Mouse (Mus musculus) frontal cortex, postnatal 10 days (tissue): Measurements from ENCODE around the gene Fgr.
A peak's percentile ranks its signal among the peaks of the same experiment; 100 is the strongest.
"Not testable (repeated sequence)": the region's sequence is repeated elsewhere in the genome, so short reads cannot be mapped to it uniquely, and the experiment has no call there.

Experiments
- DNase-seq, 2 experiments: peaks; one replicate each; pipeline ENCODE4 v3.0.0; 2022; ENCODE audit warnings: low spot score in 2 of 2, mixed read lengths in 1 of 2

Gene Fgr

GRCm38 (mm10) chr4:132973814-132974398, at the start of gene Fgr:
TSS of gene Fgr (plus strand) at chr4:132974095.
- DNase-seq, result no peak

GRCm38 (mm10) chr4:132926520-132926919, 47.4 kb upstream of the Fgr start:
- DNase-seq, result not testable (repeated sequence)

- DNase-seq, result no peak
Measured at GRCm38 (mm10) chr4:132930784-132931183, 43.1 kb upstream of the Fgr start.

GRCm38 (mm10) chr4:132932752-132933404, 41.0 kb upstream of the Fgr start:
- DNase-seq, result no peak

DNA sequence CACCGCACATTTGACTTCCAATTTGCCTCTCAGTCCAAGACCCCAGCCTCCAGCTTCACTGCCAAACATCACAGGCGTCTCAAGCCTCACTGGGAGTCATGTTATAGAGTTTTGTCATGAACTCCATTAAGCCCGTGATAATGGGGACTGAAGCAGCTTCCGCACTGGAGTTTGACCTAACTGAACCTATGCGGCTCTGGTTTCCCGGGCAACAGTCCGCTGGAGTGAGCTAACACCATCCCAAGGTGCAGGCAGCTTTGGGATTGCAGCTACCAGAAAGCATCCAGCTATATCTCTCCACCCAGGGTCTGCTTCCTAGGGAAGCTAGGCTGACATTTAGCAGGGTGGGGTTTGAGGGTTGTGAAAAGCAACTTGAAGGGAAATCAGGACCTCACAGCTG, 39.3 kb upstream of the Fgr start:
- no peak for DNase-seq

DNA sequence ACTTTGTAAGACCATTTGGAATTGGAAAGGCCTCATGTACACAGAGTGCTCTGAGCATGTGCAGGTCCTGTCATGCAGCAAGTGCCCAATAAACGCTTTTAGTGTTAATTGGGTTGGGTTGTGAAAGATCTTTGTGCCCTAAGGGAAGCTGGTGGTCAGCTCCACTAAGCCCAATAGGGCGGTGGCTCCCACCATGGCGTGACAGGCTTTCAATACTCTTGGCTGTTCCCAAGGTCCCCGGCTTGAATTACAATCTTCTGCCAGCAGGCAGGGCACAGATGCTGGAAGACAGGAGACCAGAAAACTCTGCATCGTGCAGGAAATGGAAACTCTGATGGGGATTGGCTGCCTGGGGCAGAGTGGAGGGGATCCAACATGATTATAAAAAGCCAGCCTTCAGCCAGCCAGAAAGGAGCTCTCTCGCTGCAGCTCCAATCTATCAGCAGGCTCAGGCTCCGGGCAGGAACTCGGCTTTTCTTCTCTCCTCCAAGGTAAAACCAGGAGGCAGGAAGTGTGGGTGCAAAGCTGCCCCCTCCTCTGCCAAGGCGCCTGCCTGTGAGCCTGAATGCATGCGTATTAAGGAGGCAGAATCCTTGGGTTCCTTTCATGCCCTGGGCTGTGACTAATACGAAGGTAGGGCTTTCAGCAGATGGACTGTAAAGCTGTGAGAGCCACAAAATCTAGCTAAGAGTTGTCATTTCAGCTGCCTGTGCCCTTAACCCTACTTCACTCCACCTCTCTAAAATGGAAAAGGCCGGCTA, 35.5 kb upstream of the Fgr start:
- peak; percentile 66 to 70 for DNase-seq

- peak in 1 of 2 experiments; percentile 45 for DNase-seq
Measured at GRCm38 (mm10) chr4:132939421-132940127, 34.3 kb upstream of the Fgr start.

GRCm38 (mm10) chr4:132941012-132941729, 32.7 kb upstream of the Fgr start:
- no peak for DNase-seq

GRCm38 (mm10) chr4:132943088-132943487, 30.8 kb upstream of the Fgr start:
- DNase-seq, result no peak

DNA sequence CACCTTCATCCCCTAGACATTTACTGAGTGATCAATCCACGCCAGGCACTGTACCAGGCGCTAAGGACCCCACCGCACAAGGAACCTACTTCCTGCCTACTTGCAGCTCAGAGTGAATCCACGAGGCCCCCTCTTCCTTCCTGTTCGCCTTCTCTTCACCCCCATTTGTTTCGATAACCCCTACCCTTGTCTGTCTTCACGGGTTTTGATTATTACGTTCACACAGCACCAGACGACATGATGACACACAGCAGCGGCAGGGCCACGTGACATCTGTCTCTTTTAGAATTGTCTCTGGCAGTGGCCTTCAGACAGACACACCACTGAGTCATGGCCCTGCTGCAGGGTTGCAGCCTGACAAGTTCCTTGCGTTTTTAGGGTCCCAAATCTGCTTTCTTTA, 29.8 kb upstream of the Fgr start:
- DNase-seq, result no peak

DNA sequence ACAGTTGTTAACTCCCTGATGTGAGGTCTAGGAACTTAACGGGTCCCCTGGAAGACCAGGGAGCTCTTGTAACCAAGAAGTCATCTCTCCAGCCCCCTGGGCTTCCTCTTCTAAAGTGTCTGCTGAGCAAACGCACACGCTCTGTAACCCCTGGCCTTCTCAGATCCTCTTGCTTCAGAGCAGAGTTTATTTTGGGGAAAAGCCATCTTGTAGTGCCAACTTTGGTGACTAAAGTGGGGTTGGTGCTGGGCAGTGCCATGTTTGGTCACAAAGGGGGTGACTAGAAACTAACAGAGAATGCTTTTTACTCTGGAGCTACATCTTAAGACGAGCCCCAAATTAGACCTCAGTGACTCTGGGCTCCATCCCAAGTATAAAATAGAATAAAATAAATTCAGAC, 29.1 kb upstream of the Fgr start:
- no peak for DNase-seq

DNA sequence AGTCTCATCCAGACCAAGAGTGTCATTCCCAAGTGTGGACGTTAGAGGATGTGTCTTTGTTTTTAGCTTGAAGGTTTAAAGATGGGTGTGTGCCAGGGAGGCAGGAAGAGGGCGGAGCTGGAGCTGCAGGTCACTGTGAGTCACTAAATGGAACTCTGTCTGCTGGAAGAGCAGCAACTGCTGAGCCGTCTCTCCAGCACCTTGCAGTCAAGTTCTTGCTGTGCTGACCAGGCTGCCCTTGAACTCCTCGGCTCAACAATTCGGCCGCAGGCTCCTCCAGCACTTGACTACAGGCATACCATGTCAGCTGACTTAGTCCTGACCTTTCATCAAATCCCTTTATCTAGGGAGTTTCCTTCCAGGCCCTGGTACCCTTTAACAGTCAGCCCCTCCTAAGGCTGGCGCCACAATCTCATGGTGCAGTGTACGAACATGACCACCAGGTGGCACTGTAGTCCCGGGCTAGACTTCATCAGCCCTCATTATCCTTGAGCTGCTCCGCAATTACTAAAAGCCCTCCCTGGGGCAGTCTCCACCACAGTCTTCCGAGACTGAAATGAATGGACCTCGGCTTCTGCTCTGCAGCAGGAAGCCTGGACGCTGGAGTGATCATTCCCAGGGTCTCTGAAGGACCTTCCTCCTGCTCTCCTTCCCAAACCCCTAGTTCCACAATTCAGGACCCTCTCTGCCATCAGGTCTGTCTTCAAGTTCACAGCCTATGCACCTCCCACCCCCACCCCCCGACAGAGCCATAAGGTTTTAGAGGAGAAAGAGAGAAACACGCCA, 28.4 kb upstream of the Fgr start:
- DNase-seq, result peak; percentile 63 to 83

DNA sequence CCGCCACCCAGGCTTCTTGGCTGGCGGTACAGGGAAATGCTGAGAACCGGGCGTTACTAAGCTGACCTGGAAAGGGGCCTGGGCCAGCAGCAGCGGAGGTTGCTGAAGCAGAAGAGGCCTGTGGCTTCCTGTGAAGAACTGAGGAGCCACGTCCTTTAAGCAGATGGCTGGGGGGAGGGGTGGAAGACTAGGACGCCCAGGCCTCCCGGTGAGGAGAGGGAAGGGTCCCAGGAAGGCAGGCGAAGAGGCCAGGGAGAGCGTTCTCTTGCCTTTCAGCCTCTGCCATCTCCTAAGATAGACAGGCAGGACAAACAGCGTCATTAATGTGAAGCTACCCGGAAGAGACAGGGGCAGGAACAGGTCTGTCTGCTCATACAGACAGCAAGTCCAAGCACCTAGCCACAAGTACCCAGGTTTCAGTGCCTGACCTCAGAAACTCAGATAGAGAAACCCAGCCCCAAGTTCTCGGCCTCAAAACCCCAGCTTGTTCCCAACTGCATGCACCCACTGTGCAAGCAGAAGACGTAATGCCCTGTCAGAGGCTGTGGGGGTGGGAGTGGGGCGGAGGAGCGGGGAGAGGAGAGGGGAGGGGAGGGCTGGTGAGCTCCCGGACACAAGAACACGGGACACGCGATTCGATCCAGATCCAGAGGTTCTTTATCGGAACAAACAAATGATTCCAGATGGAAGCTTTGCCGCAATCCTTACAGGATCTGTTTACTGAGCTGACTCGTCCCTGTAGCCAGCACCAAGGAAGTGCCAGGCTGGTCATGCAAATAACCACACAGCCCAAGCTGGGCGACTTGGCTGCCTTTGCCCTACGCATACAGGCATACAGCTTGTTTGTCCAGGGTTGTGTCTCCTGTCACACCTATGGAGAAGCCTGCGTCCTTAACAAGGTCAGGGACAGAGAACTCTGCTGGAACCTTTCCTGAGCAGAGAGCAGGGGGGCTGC, 27.6 kb upstream of the Fgr start:
- DNase-seq, result peak in 1 of 2 experiments; percentile 44

GRCm38 (mm10) chr4:132949882-132950532, 23.9 kb upstream of the Fgr start:
- no peak for DNase-seq

- DNase-seq, result no peak
Measured at GRCm38 (mm10) chr4:132950999-132951398, 22.9 kb upstream of the Fgr start.

DNA sequence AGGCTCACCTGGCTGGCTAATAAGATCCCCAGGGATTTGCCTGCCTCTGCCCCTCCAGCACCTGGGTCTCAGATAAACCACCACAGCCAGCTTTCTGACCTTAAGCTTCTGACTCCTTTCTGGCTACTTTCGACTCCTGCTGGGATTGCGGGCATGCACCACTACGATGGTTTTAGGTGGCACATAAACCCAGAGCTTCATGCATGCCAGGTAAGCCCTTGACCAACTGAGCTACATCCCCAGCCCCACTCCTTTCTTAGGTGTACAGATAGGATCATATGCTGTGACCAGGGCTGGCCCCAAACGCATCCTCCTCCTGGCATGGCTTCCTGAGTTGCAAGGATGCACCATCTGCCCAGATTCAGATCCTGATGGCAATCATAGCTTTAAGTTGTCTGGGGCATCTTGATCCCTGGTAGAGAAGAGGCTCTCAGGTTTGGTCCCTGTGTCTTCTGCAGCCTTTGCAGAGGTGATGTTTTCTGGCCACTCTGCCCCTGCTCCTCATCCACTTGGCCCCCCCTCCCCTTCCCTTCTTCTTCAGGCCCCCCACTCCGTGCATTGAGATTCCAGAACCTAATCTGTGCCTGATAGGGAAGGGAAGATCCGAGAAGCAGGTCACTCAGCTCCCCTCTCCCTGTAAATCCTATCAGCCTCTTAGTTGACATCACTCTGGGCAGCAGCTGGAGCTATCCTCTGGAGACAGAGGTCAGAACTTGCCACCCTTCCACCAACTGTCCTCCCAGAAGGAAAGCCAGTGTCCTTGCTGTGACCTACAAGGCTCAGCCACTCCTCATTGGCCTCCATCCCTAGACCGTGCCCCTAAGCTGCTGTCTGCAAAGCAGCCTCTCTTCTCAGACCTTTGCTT, 19.1 kb upstream of the Fgr start:
- no peak for DNase-seq

DNA sequence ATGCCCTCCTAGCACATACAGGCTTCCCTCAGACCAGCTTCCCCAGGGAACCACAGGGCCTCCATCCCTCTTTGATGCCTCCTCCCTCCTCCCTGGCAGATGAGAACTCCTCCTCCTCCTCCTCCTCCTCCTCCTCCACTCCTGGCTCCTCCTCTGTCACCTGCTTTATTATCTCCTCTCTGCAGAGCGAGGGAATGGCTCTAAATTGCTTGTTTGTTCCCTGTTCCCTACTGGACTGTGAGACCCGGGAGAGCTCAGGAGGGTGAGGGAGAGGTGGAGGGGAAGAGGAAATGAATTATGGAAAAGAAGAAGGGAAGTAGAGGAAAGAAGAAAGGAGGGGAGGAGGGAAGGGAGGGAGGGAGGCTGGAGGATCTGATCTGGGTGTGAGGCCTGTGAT, 18.5 kb upstream of the Fgr start:
- no peak for DNase-seq
